26 mouse cellular contexts compared by ENCODE assay signal in the genomic region with DNA sequence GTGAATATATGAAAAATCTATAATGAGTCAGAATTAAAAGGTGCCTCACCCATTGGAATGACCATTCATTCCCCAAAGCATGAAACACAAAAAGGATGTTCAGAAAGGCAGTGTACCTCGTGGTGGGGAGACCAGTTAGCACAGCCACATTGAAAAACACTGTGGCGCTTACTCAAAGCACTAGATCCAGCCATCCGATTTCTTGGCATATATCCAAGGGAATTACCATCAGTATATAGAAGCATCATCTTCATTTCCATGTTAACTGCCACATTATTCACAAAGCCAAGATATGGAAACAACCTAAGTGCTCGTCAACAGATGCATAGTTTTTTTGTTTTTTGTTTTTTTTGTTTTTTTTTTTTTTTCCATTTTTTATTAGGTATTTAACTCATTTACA.
DNase-seq lines count a peak whose midpoint lies in the region; ATAC-seq and TF ChIP-seq lines count a peak whose summit lies in the region.
"Had no signal": no experiment of that assay in that cellular context is flagged by ENCODE, and none has a peak within 500 bp of the region (broad histone marks: within the 10 kb centered on the region; RNA-seq: fewer than 3 reads in every experiment).

No protein-coding gene starts in this region.

- H3K27me3 ChIP-seq in forebrain, embryonic 13.5 days, result no peaks in the 10 kb centered on the region
- H3K27me3 ChIP-seq in forebrain, embryonic 11.5 days (ENCODE audit: control insufficient read depth, insufficient read depth, low read length), result no peaks in the 10 kb centered on the region
- H3K27me3 ChIP-seq in forebrain, embryonic 16.5 days (replicated peaks; ENCODE audit: control insufficient read depth, insufficient read depth, low read length), result no peaks in the 10 kb centered on the region
- H3K27me3 ChIP-seq in forebrain, embryonic 10.5 days (ENCODE audit: poor library complexity, severe bottlenecking), result no peaks in the 10 kb centered on the region
- H3K27me3 ChIP-seq in midbrain, embryonic 13.5 days, result no peaks in the 10 kb centered on the region
- H3K27me3 ChIP-seq in midbrain, embryonic 11.5 days (ENCODE audit: control insufficient read depth, insufficient read depth, low read length), result no peaks in the 10 kb centered on the region
- H3K27me3 ChIP-seq: embryonic facial prominence, embryonic 13.5 days; embryonic facial prominence, embryonic 15.5 days; forebrain, embryonic 12.5 days had no signal

- no peak overlapping the region for H3K27ac ChIP-seq in forebrain, embryonic 13.5 days
- no peak overlapping the region for H3K27ac ChIP-seq in forebrain, embryonic 11.5 days (ENCODE audit: low read depth, low read length)
- no peak overlapping the region for H3K27ac ChIP-seq in forebrain, embryonic 16.5 days (ENCODE audit: low read length)
- H3K27ac ChIP-seq in forebrain, embryonic 10.5 days, result no peak overlapping the region
- H3K27ac ChIP-seq in midbrain, embryonic 13.5 days, result no peak overlapping the region
- H3K27ac ChIP-seq in midbrain, embryonic 11.5 days (ENCODE audit: low read depth, low read length), result no peak overlapping the region
- H3K27ac ChIP-seq: embryonic facial prominence, embryonic 13.5 days; embryonic facial prominence, embryonic 15.5 days; forebrain, embryonic 12.5 days had no signal

- no peak overlapping the region for H3K4me3 ChIP-seq in forebrain, embryonic 13.5 days
- H3K4me3 ChIP-seq in forebrain, embryonic 11.5 days (ENCODE audit: low read depth, low read length), result no peak overlapping the region
- H3K4me3 ChIP-seq in forebrain, embryonic 16.5 days (replicated peaks; ENCODE audit: low read length), result no peak overlapping the region
- no peak overlapping the region for H3K4me3 ChIP-seq in forebrain, embryonic 10.5 days
- no peak overlapping the region for H3K4me3 ChIP-seq in midbrain, embryonic 13.5 days (replicated peaks)
- H3K4me3 ChIP-seq in midbrain, embryonic 11.5 days (ENCODE audit: low read depth, low read length), result no peak overlapping the region
- H3K4me3 ChIP-seq: embryonic facial prominence, embryonic 13.5 days; embryonic facial prominence, embryonic 15.5 days; erythroblast, embryonic 14.5 days; forebrain, embryonic 12.5 days had no signal

- WGBS in forebrain, embryonic 13.5 days, result 64% methylated on average over 4 of the region's 4 CpGs
- WGBS in forebrain, embryonic 11.5 days, result 87% methylated on average over 4 of the region's 4 CpGs
- 51% methylated on average over 4 of the region's 4 CpGs for WGBS in forebrain, embryonic 16.5 days
- 91% methylated on average over 4 of the region's 4 CpGs for WGBS in forebrain, embryonic 10.5 days
- WGBS in midbrain, embryonic 13.5 days, result 78% methylated on average over 4 of the region's 4 CpGs
- WGBS in midbrain, embryonic 11.5 days, result 84% methylated on average over 4 of the region's 4 CpGs

- no peak overlapping the region for H3K9ac ChIP-seq in forebrain, embryonic 13.5 days
- H3K9ac ChIP-seq in forebrain, embryonic 11.5 days (ENCODE audit: low read length), result no peak overlapping the region
- no peak overlapping the region for H3K9ac ChIP-seq in forebrain, embryonic 16.5 days (replicated peaks; ENCODE audit: low read depth, low read length)
- no peak overlapping the region for H3K9ac ChIP-seq in midbrain, embryonic 13.5 days (replicated peaks)
- H3K9ac ChIP-seq in midbrain, embryonic 11.5 days (ENCODE audit: low read length), result no peak overlapping the region
- H3K9ac ChIP-seq: embryonic facial prominence, embryonic 13.5 days; embryonic facial prominence, embryonic 15.5 days; forebrain, embryonic 12.5 days had no signal

- no peaks in the 10 kb centered on the region for H3K4me1 ChIP-seq in forebrain, embryonic 13.5 days
- no peaks in the 10 kb centered on the region for H3K4me1 ChIP-seq in forebrain, embryonic 11.5 days (replicated peaks; ENCODE audit: control insufficient read depth, insufficient read depth, low read length)
- H3K4me1 ChIP-seq in forebrain, embryonic 16.5 days (replicated peaks; ENCODE audit: control insufficient read depth, insufficient read depth, low read length), result no peaks in the 10 kb centered on the region
- H3K4me1 ChIP-seq in forebrain, embryonic 10.5 days, result no peaks in the 10 kb centered on the region
- no peaks in the 10 kb centered on the region for H3K4me1 ChIP-seq in midbrain, embryonic 13.5 days (replicated peaks)
- no peaks in the 10 kb centered on the region for H3K4me1 ChIP-seq in midbrain, embryonic 11.5 days (ENCODE audit: control insufficient read depth, insufficient read depth, low read length)
- H3K4me1 ChIP-seq: embryonic facial prominence, embryonic 13.5 days; embryonic facial prominence, embryonic 15.5 days; forebrain, embryonic 12.5 days had no signal

- no peak for TF ChIP-seq POLR2A in brain, embryonic 14.5 days (IDR thresholded peaks at IDR 0.05; ENCODE audit: borderline replicate concordance, extremely low read depth, insufficient read depth, insufficient read length, poor library complexity, severe bottlenecking)

- ATAC-seq in forebrain, embryonic 13.5 days, result peak; percentile 43; the same call in 1 of the 2 replicates
- no peak for ATAC-seq in forebrain, embryonic 11.5 days (replicated peaks; ENCODE audit: low FRiP score)
- 0 out of 2 replicates have a peak, but pooled peaks have one; percentile 49 for ATAC-seq in forebrain, embryonic 16.5 days
- peak; percentile 53; the same call in 1 of the 2 replicates for ATAC-seq in midbrain, embryonic 13.5 days
- ATAC-seq in midbrain, embryonic 11.5 days (ENCODE audit: low FRiP score), result no peak
- ATAC-seq: activated CD4-positive, CD25-positive, alpha-beta regulatory T cell, adult 4 months; CD4-positive, CD25-positive, alpha-beta regulatory T cell, adult 4 months; Patski had no signal

- H3K4me2 ChIP-seq in forebrain, embryonic 13.5 days, result no peak overlapping the region
- no peak overlapping the region for H3K4me2 ChIP-seq in forebrain, embryonic 11.5 days (ENCODE audit: low read depth, low read length, severe bottlenecking)
- no peak overlapping the region for H3K4me2 ChIP-seq in forebrain, embryonic 16.5 days (ENCODE audit: low read length)
- H3K4me2 ChIP-seq in midbrain, embryonic 13.5 days (replicated peaks), result no peak overlapping the region
- H3K4me2 ChIP-seq in midbrain, embryonic 11.5 days, result no peak overlapping the region
- H3K4me2 ChIP-seq: embryonic facial prominence, embryonic 13.5 days; embryonic facial prominence, embryonic 15.5 days; forebrain, embryonic 12.5 days had no signal

- TF ChIP-seq CTCF in brain, embryonic 14.5 days (IDR thresholded peaks at IDR 0.05; ENCODE audit: borderline replicate concordance, extremely low read depth, insufficient read depth, insufficient read length), result no peak

- H3K36me3 ChIP-seq in forebrain, embryonic 13.5 days (ENCODE audit: poor library complexity, severe bottlenecking), result no peaks in the 10 kb centered on the region
- no peaks in the 10 kb centered on the region for H3K36me3 ChIP-seq in forebrain, embryonic 11.5 days (ENCODE audit: control insufficient read depth, insufficient read depth, low read length)
- no peaks in the 10 kb centered on the region for H3K36me3 ChIP-seq in forebrain, embryonic 16.5 days (ENCODE audit: control insufficient read depth, insufficient read depth)
- H3K36me3 ChIP-seq in forebrain, embryonic 10.5 days (replicated peaks), result no peaks in the 10 kb centered on the region
- no peaks in the 10 kb centered on the region for H3K36me3 ChIP-seq in midbrain, embryonic 13.5 days
- H3K36me3 ChIP-seq in midbrain, embryonic 11.5 days (ENCODE audit: control insufficient read depth, insufficient read depth, low read length), result no peaks in the 10 kb centered on the region
- H3K36me3 ChIP-seq: embryonic facial prominence, embryonic 13.5 days; embryonic facial prominence, embryonic 15.5 days; forebrain, embryonic 12.5 days; G1E had no signal

- H3K9me3 ChIP-seq in forebrain, embryonic 13.5 days (replicated peaks), result no peaks in the 10 kb centered on the region
- H3K9me3 ChIP-seq in forebrain, embryonic 11.5 days (ENCODE audit: control insufficient read depth, low read length), result no peaks in the 10 kb centered on the region
- H3K9me3 ChIP-seq in forebrain, embryonic 16.5 days (ENCODE audit: control insufficient read depth, low read length), result no peaks in the 10 kb centered on the region
- no peaks in the 10 kb centered on the region for H3K9me3 ChIP-seq in forebrain, embryonic 10.5 days
- no peaks in the 10 kb centered on the region for H3K9me3 ChIP-seq in midbrain, embryonic 13.5 days
- H3K9me3 ChIP-seq in midbrain, embryonic 11.5 days (ENCODE audit: control insufficient read depth, low read length), result no peaks in the 10 kb centered on the region
- H3K9me3 ChIP-seq: embryonic facial prominence, embryonic 13.5 days; embryonic facial prominence, embryonic 15.5 days; forebrain, embryonic 12.5 days had no signal

- DNase-seq in forebrain, embryonic 11.5 days (ENCODE audit: low spot score), result no peak
- DNase-seq in forebrain, embryonic 10.5 days (ENCODE audit: extremely low spot score, low spot score), result no peak
- no peak for DNase-seq in midbrain, embryonic 11.5 days (ENCODE audit: low spot score, missing footprints)
- peak; percentile 54 for DNase-seq in brain, embryonic 14.5 days (ENCODE audit: low read depth)
- DNase-seq: adrenal gland, adult 8-10 months; adrenal gland, postnatal 14 days; adrenal gland, postnatal 36 days; B cell, adult 2 months; cerebellum, adult 11 months; cerebellum, adult 18-20 months; cerebellum, adult 8-10 months; cerebellum, adult 9-11 months; cerebellum, postnatal 14 days; cerebellum, postnatal 36 days; embryo, embryonic 11 days had no signal

Comparison
In these comparisons a context has a peak if more than half of its experiments do, and no peak if none do; other contexts are left out.
1. ATAC-seq: peak in forebrain, embryonic 13.5 days (single experiment), forebrain, embryonic 16.5 days (single experiment) and midbrain, embryonic 13.5 days (single experiment); none in forebrain, embryonic 11.5 days (single experiment) and midbrain, embryonic 11.5 days (single experiment).